Mouse (Mus musculus) heart, postnatal 0 days (tissue): ENCODE measurements around the gene Akr1d1.

Source experiments
- CTCF ChIP-seq: IDR thresholded peaks from 2 replicates; pipeline ENCODE4 v1.5.1; 2016; ENCODE audit warnings: antibody characterized with exemption, control low read depth, low read depth
- EP300 ChIP-seq: IDR thresholded peaks from 2 replicates; pipeline ENCODE4 v1.6.1; 2016; ENCODE audit warnings: antibody characterized with exemption, low read depth

- TF ChIP-seq CTCF (no peak), EP300 (no peak)
Observed at GRCm38 (mm10) chr6:37593033-37593374, 63.0 kb downstream of the Akr1d1 start.
